ENCODE assay signal across 17 mouse cellular contexts in genomic region chr19:8599229-8599628, GRCm38 (mm10). TPM values are rescaled to one million over a fixed set of nuclear protein-coding genes. Genes with fewer than 3 reads are reported as not detected.
"Had no signal": no experiment of that assay in that cellular context is flagged by ENCODE, and none has a peak within 500 bp of the region (broad histone marks: within the 10 kb centered on the region; RNA-seq: fewer than 3 reads in every experiment).

No protein-coding gene starts in this region.

- H3K27me3 ChIP-seq: limb, embryonic 12.5 days; neural tube, embryonic 15.5 days had no signal

- H3K4me3 ChIP-seq: layer of hippocampus, adult 2 months; limb, embryonic 12.5 days; liver, embryonic 13.5 days; midbrain, embryonic 10.5 days; myocyte; neural tube, embryonic 15.5 days had no signal

- DNase-seq: liver, embryonic 13.5 days; lung, embryonic 14.5 days; lung, postnatal 10 days; lung, postnatal 4 days; midbrain, embryonic 14.5 days; right cerebral cortex, adult 18-20 months had no signal

- H3K27ac ChIP-seq: kidney, postnatal 0 days; layer of hippocampus, adult 2 months; limb, embryonic 12.5 days; liver, embryonic 13.5 days; midbrain, embryonic 10.5 days; neural tube, embryonic 15.5 days; stomach, postnatal 0 days had no signal

- H3K9ac ChIP-seq: limb, embryonic 12.5 days; liver, embryonic 13.5 days; lung, embryonic 14.5 days; neural tube, embryonic 15.5 days had no signal

- H3K36me3 ChIP-seq: limb, embryonic 12.5 days; liver, embryonic 13.5 days; midbrain, embryonic 10.5 days; neural tube, embryonic 15.5 days had no signal

- H3K4me1 ChIP-seq: neural tube, embryonic 15.5 days had no signal

- ATAC-seq: hindbrain, embryonic 16.5 days; inflammation-experienced regulatory T-cells, adult 6 months had no signal

- H3K9me3 ChIP-seq: limb, embryonic 12.5 days; liver, embryonic 13.5 days; midbrain, embryonic 10.5 days; neural tube, embryonic 15.5 days had no signal

- H3K4me2 ChIP-seq: limb, embryonic 12.5 days; liver, embryonic 13.5 days; lung, embryonic 14.5 days; neural tube, embryonic 15.5 days had no signal

RNA-seq across cellular contexts. Expression of gene Slc22a8, which starts 8.2 kb away (rescaled TPM):
- total RNA-seq: megakaryocyte, adult 5-6 weeks had no signal
- polyA plus RNA-seq: inflammation-experienced regulatory T-cells, adult 6 months; limb, embryonic 12.5 days; lung, embryonic 14.5 days; myocyte; neural tube, embryonic 11.5 days had no signal

RNA-seq across cellular contexts. Expression of gene Slc22a6, which starts 18.6 kb away (rescaled TPM):
- total RNA-seq: megakaryocyte, adult 5-6 weeks had no signal
- polyA plus RNA-seq: inflammation-experienced regulatory T-cells, adult 6 months; limb, embryonic 12.5 days; liver, embryonic 13.5 days; lung, embryonic 14.5 days; myocyte; stomach, postnatal 0 days had no signal
